14 mouse cellular contexts compared by ENCODE assay signal in genomic region chr2:140093433-140093832, GRCm38 (mm10). TPM values are rescaled to one million over a fixed set of nuclear protein-coding genes. Genes with fewer than 3 reads are reported as not detected.
"Had no signal": no experiment of that assay in that cellular context is flagged by ENCODE, and none has a peak within 500 bp of the region (broad histone marks: within the 10 kb centered on the region; RNA-seq: fewer than 3 reads in every experiment).

No protein-coding gene starts in this region.

- DNase-seq: liver, postnatal 0 days; lung, adult 2 months; lung, postnatal 14 days; lung, postnatal 36 days; right cerebral cortex, postnatal 14 days; right cerebral cortex, postnatal 4 days; spleen, adult 18-20 months; thymus, adult 18-20 months; thymus, postnatal 14 days; thymus, postnatal 36 days had no signal

RNA-seq across cellular contexts. Expression of gene Gm17374, which starts 58.4 kb away (rescaled TPM):
- total RNA-seq: megakaryocyte progenitor cell, adult 5-6 weeks; midbrain, postnatal 0 days; monocyte, adult 5-6 weeks; neutrophil, adult 5-6 weeks had no signal
